Mouse (Mus musculus): Measurements from ENCODE around the gene Oca2. TPM values are rescaled to one million over a fixed set of nuclear protein-coding genes. Genes with fewer than 3 reads are reported as not detected.

The Oca2 gene
- polyA plus RNA-seq, 1 experiment from 2014 or later: 0.12 TPM

GRCm38 (mm10) chr7:56388295-56388694, 148.7 kb downstream of the Oca2 start:
- H3K27ac ChIP-seq (replicated peaks): no peak overlapping the region
- H3K4me3 ChIP-seq (replicated peaks): no peak overlapping the region
- H3K36me3 ChIP-seq: no peaks in the 10 kb centered on the region
- ATAC-seq (ENCODE audit: insufficient number of reproducible peaks, low FRiP score, low TSS enrichment, low read depth): no peak
- WGBS: 90% methylated on average over 2 of the region's 2 CpGs
- no peaks in the 10 kb centered on the region for H3K4me1 ChIP-seq
- H3K9ac ChIP-seq: no peak overlapping the region
- no peak overlapping the region for H3K4me2 ChIP-seq (replicated peaks)
- H3K9me3 ChIP-seq (replicated peaks): no peaks in the 10 kb centered on the region
- no peaks in the 10 kb centered on the region for H3K27me3 ChIP-seq

- no peak overlapping the region for H3K9ac ChIP-seq
- H3K4me2 ChIP-seq (replicated peaks): no peak overlapping the region
- H3K9me3 ChIP-seq (replicated peaks): no peaks in the 10 kb centered on the region
- no peaks in the 10 kb centered on the region for H3K27me3 ChIP-seq
- no peak overlapping the region for H3K27ac ChIP-seq (replicated peaks)
- no peak for ATAC-seq (ENCODE audit: insufficient number of reproducible peaks, low FRiP score, low TSS enrichment, low read depth)
- no peaks in the 10 kb centered on the region for H3K36me3 ChIP-seq
- no peaks in the 10 kb centered on the region for H3K4me1 ChIP-seq
- WGBS: 63% methylated on average over 6 of the region's 6 CpGs
- no peak overlapping the region for H3K4me3 ChIP-seq (replicated peaks)
Observed at GRCm38 (mm10) chr7:56418182-56418836, 178.7 kb downstream of the Oca2 start.

GRCm38 (mm10) chr7:56419253-56419844, 179.8 kb downstream of the Oca2 start:
- no peak for ATAC-seq (ENCODE audit: insufficient number of reproducible peaks, low FRiP score, low TSS enrichment, low read depth)
- peaks cover 4% of the 10 kb centered on the region; the same call in 1 of the 2 replicates for H3K4me1 ChIP-seq
- H3K4me2 ChIP-seq (replicated peaks): no peak overlapping the region
- 15% methylated on average over 5 of the region's 5 CpGs for whole genome bisulfite sequencing
- H3K9ac ChIP-seq: no peak overlapping the region
- H3K9me3 ChIP-seq (replicated peaks): no peaks in the 10 kb centered on the region
- no peaks in the 10 kb centered on the region for H3K27me3 ChIP-seq
- no peaks in the 10 kb centered on the region for H3K36me3 ChIP-seq
- H3K27ac ChIP-seq (replicated peaks): no peak overlapping the region
- H3K4me3 ChIP-seq (replicated peaks): no peak overlapping the region

- Histone ChIP-seq H3K27me3 (no peaks in the 10 kb centered on the region), H3K9me3 (replicated peaks) (no peaks in the 10 kb centered on the region), H3K27ac (replicated peaks) (no peak overlapping the region), H3K4me2 (replicated peaks) (no peak overlapping the region), H3K36me3 (no peaks in the 10 kb centered on the region), H3K9ac (no peak overlapping the region), H3K4me1 (peaks cover 4% of the 10 kb centered on the region; the same call in 1 of the 2 replicates), H3K4me3 (replicated peaks) (no peak overlapping the region)
- WGBS: 47% methylated on average over 2 of the region's 2 CpGs
- ATAC-seq (ENCODE audit: insufficient number of reproducible peaks, low FRiP score, low TSS enrichment, low read depth): no peak
Observed at GRCm38 (mm10) chr7:56421946-56422345, 182.4 kb downstream of the Oca2 start.

GRCm38 (mm10) chr7:56423548-56423947, 184.0 kb downstream of the Oca2 start:
- 58% methylated on average over 2 of the region's 2 CpGs for WGBS

GRCm38 (mm10) chr7:56460814-56461520, 221.4 kb downstream of the Oca2 start:
- H3K4me3 ChIP-seq (replicated peaks): no peak overlapping the region
- no peak overlapping the region for H3K9ac ChIP-seq
- no peak; the same call in 1 of the 2 replicates for ATAC-seq (ENCODE audit: insufficient number of reproducible peaks, low FRiP score, low TSS enrichment, low read depth)
- no peaks in the 10 kb centered on the region for H3K9me3 ChIP-seq (replicated peaks)
- H3K27me3 ChIP-seq: no peaks in the 10 kb centered on the region
- H3K4me1 ChIP-seq: no peaks in the 10 kb centered on the region
- H3K4me2 ChIP-seq (replicated peaks): no peak overlapping the region
- H3K27ac ChIP-seq (replicated peaks): no peak overlapping the region
- H3K36me3 ChIP-seq: no peaks in the 10 kb centered on the region
- WGBS: 75% methylated on average over 4 of the region's 4 CpGs

More at GRCm38 (mm10) chr7:56423548-56423947, 184.0 kb downstream of the Oca2 start:
- H3K4me1 ChIP-seq: peaks cover 4% of the 10 kb centered on the region; the same call in 1 of the 2 replicates
- H3K27ac ChIP-seq (replicated peaks): no peak overlapping the region
- no peak overlapping the region for H3K4me3 ChIP-seq (replicated peaks)
- H3K27me3 ChIP-seq: no peaks in the 10 kb centered on the region
- ATAC-seq (ENCODE audit: insufficient number of reproducible peaks, low FRiP score, low TSS enrichment, low read depth): peak; percentile 51; the same call in 1 of the 2 replicates
- no peak overlapping the region for H3K4me2 ChIP-seq (replicated peaks)
- H3K9me3 ChIP-seq (replicated peaks): no peaks in the 10 kb centered on the region
- no peak overlapping the region for H3K9ac ChIP-seq
- H3K36me3 ChIP-seq: no peaks in the 10 kb centered on the region

GRCm38 (mm10) chr7:56498242-56498641, 258.7 kb downstream of the Oca2 start:
- H3K27me3 ChIP-seq: no peaks in the 10 kb centered on the region
- peaks cover 9% of the 10 kb centered on the region; the same call in 1 of the 2 replicates for H3K4me1 ChIP-seq
- no peak for ATAC-seq (ENCODE audit: insufficient number of reproducible peaks, low FRiP score, low TSS enrichment, low read depth)
- H3K27ac ChIP-seq (replicated peaks): no peak overlapping the region
- no peaks in the 10 kb centered on the region for H3K36me3 ChIP-seq
- H3K9ac ChIP-seq: no peak overlapping the region
- H3K9me3 ChIP-seq (replicated peaks): no peaks in the 10 kb centered on the region
- no peak overlapping the region for H3K4me2 ChIP-seq (replicated peaks)
- H3K4me3 ChIP-seq (replicated peaks): no peak overlapping the region
- 19% methylated on average over 2 of the region's 2 CpGs for WGBS

- H3K27me3 ChIP-seq: no peaks in the 10 kb centered on the region
- 41% methylated on average over 2 of the region's 2 CpGs for WGBS
- no peak; the same call in 1 of the 2 replicates for ATAC-seq (ENCODE audit: insufficient number of reproducible peaks, low FRiP score, low TSS enrichment, low read depth)
- H3K4me2 ChIP-seq (replicated peaks): no peak overlapping the region
- H3K36me3 ChIP-seq: no peaks in the 10 kb centered on the region
- H3K9me3 ChIP-seq (replicated peaks): no peaks in the 10 kb centered on the region
- H3K4me3 ChIP-seq (replicated peaks): no peak overlapping the region
- no peak overlapping the region for H3K27ac ChIP-seq (replicated peaks)
- H3K4me1 ChIP-seq: peaks cover 9% of the 10 kb centered on the region; the same call in 1 of the 2 replicates
- no peak overlapping the region for H3K9ac ChIP-seq
Observed at GRCm38 (mm10) chr7:56499319-56499718, 259.8 kb downstream of the Oca2 start.

- Histone ChIP-seq H3K27me3 (no peaks in the 10 kb centered on the region), H3K4me3 (replicated peaks) (no peak overlapping the region), H3K4me1 (peaks cover 9% of the 10 kb centered on the region; the same call in 1 of the 2 replicates), H3K4me2 (replicated peaks) (no peak overlapping the region), H3K27ac (replicated peaks) (peak overlapping the region; percentile 74), H3K36me3 (no peaks in the 10 kb centered on the region), H3K9ac (no peak overlapping the region), H3K9me3 (replicated peaks) (no peaks in the 10 kb centered on the region)
- 13% methylated on average over 1 of the region's 1 CpGs for WGBS
- no peak for ATAC-seq (ENCODE audit: insufficient number of reproducible peaks, low FRiP score, low TSS enrichment, low read depth)
Observed at GRCm38 (mm10) chr7:56499767-56500166, 260.2 kb downstream of the Oca2 start.

GRCm38 (mm10) chr7:56500438-56500837, 260.9 kb downstream of the Oca2 start:
- ATAC-seq (ENCODE audit: insufficient number of reproducible peaks, low FRiP score, low TSS enrichment, low read depth): peak; percentile 39; the same call in 1 of the 2 replicates
- H3K4me2 ChIP-seq (replicated peaks): no peak overlapping the region
- H3K27ac ChIP-seq (replicated peaks): peak overlapping the region; percentile 74
- H3K36me3 ChIP-seq: no peaks in the 10 kb centered on the region
- WGBS: 61% methylated on average over 1 of the region's 1 CpGs
- no peaks in the 10 kb centered on the region for H3K9me3 ChIP-seq (replicated peaks)
- H3K9ac ChIP-seq: no peak overlapping the region
- no peaks in the 10 kb centered on the region for H3K27me3 ChIP-seq
- no peak overlapping the region for H3K4me3 ChIP-seq (replicated peaks)
- H3K4me1 ChIP-seq: peaks cover 9% of the 10 kb centered on the region; the same call in 1 of the 2 replicates

- H3K36me3 ChIP-seq: no peaks in the 10 kb centered on the region
- H3K4me3 ChIP-seq (replicated peaks): no peak overlapping the region
- no peak overlapping the region for H3K27ac ChIP-seq (replicated peaks)
- H3K27me3 ChIP-seq: no peaks in the 10 kb centered on the region
- no peak for ATAC-seq (ENCODE audit: insufficient number of reproducible peaks, low FRiP score, low TSS enrichment, low read depth)
- no peaks in the 10 kb centered on the region for H3K4me1 ChIP-seq
- no peak overlapping the region for H3K9ac ChIP-seq
- no peaks in the 10 kb centered on the region for H3K9me3 ChIP-seq (replicated peaks)
- WGBS: 44% methylated on average over 1 of the region's 1 CpGs
- no peak overlapping the region for H3K4me2 ChIP-seq (replicated peaks)
Observed at GRCm38 (mm10) chr7:56518581-56518980, 279.0 kb downstream of the Oca2 start.

All from embryonic facial prominence, embryonic 15.5 days (tissue).